Mouse (Mus musculus) lung, postnatal 0 days (tissue): ENCODE data around the gene Cyp2c40. TPM values are rescaled to one million over a fixed set of nuclear protein-coding genes. Genes with fewer than 3 reads are reported as not detected.
"Not testable (repeated sequence)": the region's sequence is repeated elsewhere in the genome, so short reads cannot be mapped to it uniquely, and the experiment has no call there.

Experiments used
- ATAC-seq: fragments of 200-750 bp; cut with Nextera tagmentation; 2 replicates; pipeline ENCODE4 v1.8.0; 2017; ENCODE audit warnings: moderate library complexity
- DNase-seq: peaks from one replicate; pipeline ENCODE4 v3.0.0-alpha.2; 2016; ENCODE audit warnings: low spot score
- H3K27ac ChIP-seq: fragments of 300-500 bp; sonication (generic); 2 replicates; pipeline ENCODE4 v1.5.1; 2014; ENCODE audit warnings: antibody characterized with exemption, mild to moderate bottlenecking, low read length, mixed read lengths
- H3K27me3 ChIP-seq: fragments of 300-500 bp; sonication (generic); replicated peaks from 2 replicates; pipeline ENCODE4 v1.6.1; 2014; ENCODE audit warnings: low read length, mixed read lengths; ENCODE audit not compliant: insufficient read depth
- H3K36me3 ChIP-seq: fragments of 300-500 bp; sonication (generic); 2 replicates; pipeline ENCODE4 v1.6.1; 2014; ENCODE audit warnings: low read length, mixed read lengths; ENCODE audit not compliant: insufficient read depth
- H3K4me1 ChIP-seq: fragments of 300-500 bp; sonication (generic); 2 replicates; pipeline ENCODE4 v1.6.1; 2014; ENCODE audit warnings: antibody characterized with exemption, low read depth, low read length, mixed read lengths; ENCODE audit not compliant: insufficient read depth
- H3K4me2 ChIP-seq: fragments of 300-500 bp; sonication (generic); replicated peaks from 2 replicates; pipeline ENCODE4 v1.6.1; 2014; ENCODE audit warnings: low read depth, mild to moderate bottlenecking, low read length, moderate library complexity, mixed read lengths
- H3K4me3 ChIP-seq: fragments of 300-500 bp; sonication (generic); 2 replicates; pipeline ENCODE4 v1.5.1; 2014; ENCODE audit warnings: low read depth, low read length
- H3K9ac ChIP-seq: fragments of 300-500 bp; sonication (generic); replicated peaks from 2 replicates; pipeline ENCODE4 v1.6.1; 2014; ENCODE audit warnings: low read depth, mild to moderate bottlenecking
- H3K9me3 ChIP-seq: fragments of 300-500 bp; sonication (generic); 2 replicates; pipeline ENCODE4 v1.6.1; 2016; ENCODE audit warnings: low read length, mixed read lengths
- CTCF ChIP-seq: IDR thresholded peaks from 2 replicates; pipeline ENCODE4 v1.5.1; 2016; ENCODE audit warnings: antibody characterized with exemption, mild to moderate bottlenecking
- EP300 ChIP-seq: IDR thresholded peaks from 2 replicates; pipeline ENCODE4 v1.6.1; 2016; ENCODE audit warnings: antibody characterized with exemption, mild to moderate bottlenecking, control low read depth
- WGBS: fragments of 180-500 bp; shearing (Covaris S2); extraction: QIAGEN DNeasy Blood & Tissue Kit; methylation state at CpG from one replicate; pipeline ENCODE4 v1.1.7; 2014; 5-methylcytosine and 5-hydroxymethylcytosine counted together
- polyA plus RNA-seq: library from polyadenylated mRNA; unstranded; fragments of >200 nt; fragmentation: Nextera tagmentation; extraction: Ambion mirVana; gene quantifications from 2 replicates; pipeline ENCODE4 v1.2.1, GENCODE M21; 2015

Gene Cyp2c40
- 0.07 TPM in 1 of 2 replicates, not detected in the other for polyA plus RNA-seq

DNA sequence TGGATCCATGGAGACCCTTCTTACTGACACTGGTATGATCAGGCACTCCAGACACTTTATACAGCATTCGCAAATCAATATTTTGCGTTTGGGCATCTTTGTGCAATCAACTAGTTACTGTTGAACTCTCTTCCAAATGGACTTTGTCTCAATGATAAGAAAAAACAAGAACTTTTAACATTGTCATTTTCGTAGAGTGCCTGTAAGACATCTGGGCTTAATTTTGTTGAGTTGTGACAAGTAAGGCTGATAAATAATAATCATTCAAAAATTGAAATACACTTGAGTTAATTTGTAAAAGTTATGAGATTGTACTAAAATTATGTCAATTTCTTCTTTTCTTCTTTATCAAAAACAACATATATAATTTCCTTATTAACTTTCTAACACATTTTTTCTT lies at the start of gene Cyp2c40:
Gene Cyp2c40, minus strand, starts transcription at position 101 of the 400 bp plus-strand sequence.
- not testable (repeated sequence) for H3K27me3 ChIP-seq, H3K9ac ChIP-seq, H3K9me3 ChIP-seq, ATAC-seq, DNase-seq, H3K4me3 ChIP-seq, H3K36me3 ChIP-seq, H3K27ac ChIP-seq, H3K4me2 ChIP-seq, H3K4me1 ChIP-seq
- 84% methylated on average over 3 of the region's 3 CpGs for WGBS

DNA sequence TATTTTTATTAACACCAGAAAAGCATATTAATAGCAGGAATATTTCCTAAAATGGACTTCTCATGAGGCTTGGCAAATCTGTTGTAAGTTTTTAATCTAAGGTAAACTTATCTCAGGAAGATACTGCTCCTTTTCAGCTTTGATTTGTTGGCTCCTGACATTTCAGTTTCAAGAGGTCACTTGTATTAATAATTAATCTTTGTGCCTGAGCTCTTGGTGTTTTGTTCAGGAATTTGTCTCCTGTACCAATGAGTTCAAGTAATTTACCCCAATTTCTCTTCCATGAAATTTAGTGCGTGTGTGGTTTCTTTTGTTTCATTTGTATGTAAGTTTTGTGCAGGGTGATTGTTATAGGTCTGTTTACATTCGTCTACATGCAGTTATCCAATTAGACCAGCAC lies 8.3 kb upstream of the Cyp2c40 start:
- not testable (repeated sequence) for H3K27ac ChIP-seq, DNase-seq, H3K9me3 ChIP-seq, H3K4me1 ChIP-seq, H3K4me3 ChIP-seq, H3K27me3 ChIP-seq, H3K36me3 ChIP-seq, ATAC-seq, H3K4me2 ChIP-seq, H3K9ac ChIP-seq
- WGBS = 62% methylated on average over 2 of the region's 2 CpGs

- H3K27ac ChIP-seq, H3K9me3 ChIP-seq, DNase-seq, H3K4me2 ChIP-seq, H3K36me3 ChIP-seq, ATAC-seq, H3K9ac ChIP-seq, H3K4me3 ChIP-seq, H3K27me3 ChIP-seq, H3K4me1 ChIP-seq: not testable (repeated sequence)
- 82% methylated on average over 1 of the region's 1 CpGs for WGBS
Observed at GRCm38 (mm10) chr19:39816400-39816799, 3.8 kb upstream of the Cyp2c40 start.

DNA sequence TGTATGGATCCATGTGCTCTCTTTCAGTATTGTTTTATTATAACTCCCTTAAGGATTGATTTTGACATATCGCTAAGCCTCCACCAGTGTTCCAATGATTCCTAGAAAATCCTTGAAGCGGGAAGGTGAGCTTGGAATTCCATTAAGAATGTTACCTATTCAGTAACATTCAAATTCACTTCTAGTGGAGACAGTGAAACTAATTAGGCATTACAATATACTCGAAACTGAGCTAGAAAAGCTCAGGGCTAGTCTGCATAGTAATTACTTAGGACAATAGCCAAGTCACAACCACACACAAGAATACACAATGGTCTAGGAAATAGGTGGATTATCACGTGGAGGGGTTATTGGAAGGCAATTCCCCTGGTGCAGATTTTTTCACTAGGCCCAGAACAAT lies 3.4 kb upstream of the Cyp2c40 start:
- 56% methylated on average over 4 of the region's 4 CpGs for WGBS

DNA sequence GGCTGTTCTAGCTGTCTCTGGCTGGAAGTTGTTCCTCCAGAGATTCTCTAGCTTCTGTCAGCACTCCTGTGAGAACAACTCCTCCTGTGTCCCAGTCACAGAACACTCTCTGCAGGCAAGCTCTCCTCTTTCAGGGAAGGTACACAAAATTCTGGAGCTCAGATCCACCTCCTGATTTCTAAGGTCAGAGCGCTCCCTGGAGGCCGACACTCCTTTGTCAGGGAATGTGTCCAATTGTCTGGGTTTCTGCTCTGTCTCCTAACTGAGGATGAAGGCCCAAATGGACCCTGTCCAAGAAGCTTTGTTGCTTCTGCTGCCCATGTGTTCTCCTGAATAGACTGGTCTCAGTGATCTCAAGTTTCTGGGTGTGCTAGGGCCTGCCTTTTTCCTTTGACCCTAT lies 27.2 kb downstream of the Cyp2c40 start:
- H3K9ac ChIP-seq, H3K27ac ChIP-seq, H3K27me3 ChIP-seq, H3K4me2 ChIP-seq, H3K4me1 ChIP-seq, DNase-seq, ATAC-seq, H3K4me3 ChIP-seq, H3K36me3 ChIP-seq, H3K9me3 ChIP-seq: not testable (repeated sequence)
- WGBS = 84% methylated on average over 2 of the region's 2 CpGs

More for the DNA sequence above, 3.4 kb upstream of the Cyp2c40 start:
- not testable (repeated sequence) for H3K36me3 ChIP-seq, H3K27ac ChIP-seq, H3K27me3 ChIP-seq, H3K4me2 ChIP-seq, H3K4me3 ChIP-seq, ATAC-seq, H3K9ac ChIP-seq, H3K4me1 ChIP-seq, H3K9me3 ChIP-seq, DNase-seq

- H3K9me3 ChIP-seq = no peaks in the 10 kb centered on the region
- no peak for TF ChIP-seq EP300
- TF ChIP-seq CTCF = no peak
- WGBS = 38% methylated on average over 1 of the region's 1 CpGs
Observed at GRCm38 (mm10) chr19:39745357-39745756, 67.3 kb downstream of the Cyp2c40 start.

DNA sequence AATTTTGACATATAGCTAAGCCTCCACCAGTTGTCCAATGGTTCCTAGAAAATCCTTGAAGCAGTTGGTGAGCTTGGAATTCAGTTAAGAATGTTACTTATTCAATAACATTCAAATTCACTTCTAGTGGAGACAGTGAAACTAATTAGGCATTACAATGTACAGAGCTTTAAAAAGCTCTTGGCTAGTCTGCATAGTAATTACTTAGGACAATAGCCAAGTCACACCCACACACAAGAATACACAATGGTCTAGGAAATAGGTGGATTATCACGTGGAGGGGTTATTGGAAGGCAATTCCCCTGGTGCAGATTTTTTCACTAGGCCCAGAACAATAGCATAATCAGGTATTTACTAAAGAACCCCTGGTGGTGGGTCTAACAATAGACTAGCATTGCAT lies 68.3 kb downstream of the Cyp2c40 start:
- H3K4me2 ChIP-seq, ATAC-seq, H3K27me3 ChIP-seq, H3K9me3 ChIP-seq, H3K4me1 ChIP-seq, H3K36me3 ChIP-seq, H3K4me3 ChIP-seq, H3K27ac ChIP-seq, DNase-seq, H3K9ac ChIP-seq: not testable (repeated sequence)
- 56% methylated on average over 1 of the region's 1 CpGs for WGBS

More at GRCm38 (mm10) chr19:39745357-39745756, 67.3 kb downstream of the Cyp2c40 start:
- no peaks in the 10 kb centered on the region for H3K4me1 ChIP-seq
- no peaks in the 10 kb centered on the region for H3K27me3 ChIP-seq
- H3K4me2 ChIP-seq = no peak overlapping the region
- no peak overlapping the region for H3K27ac ChIP-seq
- no peak overlapping the region for H3K4me3 ChIP-seq
- DNase-seq = no peak
- no peaks in the 10 kb centered on the region for H3K36me3 ChIP-seq
- H3K9ac ChIP-seq = no peak overlapping the region
- no peak for ATAC-seq
